16 mouse cellular contexts compared by ENCODE assay signal in genomic region chr3:88209306-88209705, GRCm38 (mm10). TPM values are rescaled to one million over a fixed set of nuclear protein-coding genes. Genes with fewer than 3 reads are reported as not detected.
DNase-seq lines count a peak whose midpoint lies in the region; ATAC-seq lines count a peak whose summit lies in the region.
"Had no signal": no experiment of that assay in that cellular context is flagged by ENCODE, and none has a peak within 500 bp of the region (broad histone marks: within the 10 kb centered on the region; RNA-seq: fewer than 3 reads in every experiment).

No protein-coding gene starts in this region.

- ATAC-seq in hindbrain, embryonic 15.5 days (ENCODE audit: low FRiP score, low read depth): no peak
- no peak for ATAC-seq in neural tube, embryonic 14.5 days (ENCODE audit: low read depth)

- H3K27ac ChIP-seq in forebrain, embryonic 10.5 days: peak overlapping the region; percentile 98
- H3K27ac ChIP-seq in hindbrain, embryonic 15.5 days (replicated peaks): peak overlapping the region; percentile 96
- peak overlapping the region; percentile 99 for H3K27ac ChIP-seq in neural tube, embryonic 14.5 days (ENCODE audit: low read depth, low read length)
- H3K27ac ChIP-seq: kidney, postnatal 0 days; liver, embryonic 14.5 days had no signal

- H3K36me3 ChIP-seq in forebrain, embryonic 10.5 days (replicated peaks): peaks cover 28% of the 10 kb centered on the region
- H3K36me3 ChIP-seq in hindbrain, embryonic 15.5 days: no peaks in the 10 kb centered on the region
- H3K36me3 ChIP-seq in neural tube, embryonic 14.5 days (ENCODE audit: control insufficient read depth, insufficient read depth, low read length): no peaks in the 10 kb centered on the region

- peaks cover 100% of the 10 kb centered on the region for H3K27me3 ChIP-seq in forebrain, embryonic 10.5 days (ENCODE audit: poor library complexity, severe bottlenecking)
- H3K27me3 ChIP-seq in hindbrain, embryonic 15.5 days: no peaks in the 10 kb centered on the region
- no peaks in the 10 kb centered on the region for H3K27me3 ChIP-seq in neural tube, embryonic 14.5 days (ENCODE audit: control insufficient read depth, insufficient read depth, low read length)

- H3K9me3 ChIP-seq in forebrain, embryonic 10.5 days: no peaks in the 10 kb centered on the region
- H3K9me3 ChIP-seq in hindbrain, embryonic 15.5 days: no peaks in the 10 kb centered on the region
- no peaks in the 10 kb centered on the region for H3K9me3 ChIP-seq in neural tube, embryonic 14.5 days (ENCODE audit: control insufficient read depth, low read length)

- H3K4me3 ChIP-seq in forebrain, embryonic 10.5 days: peak overlapping the region; percentile 78
- peak overlapping the region; percentile 53 for H3K4me3 ChIP-seq in hindbrain, embryonic 15.5 days
- peak overlapping the region; percentile 63 for H3K4me3 ChIP-seq in neural tube, embryonic 14.5 days (ENCODE audit: low read depth, low read length)

- peak; percentile 18 to 28 for DNase-seq in layer of hippocampus, postnatal 10 days (ENCODE audit: low spot score in 2 of 2)
- DNase-seq in layer of hippocampus, adult 9-11 months: no peak
- DNase-seq in forebrain, embryonic 10.5 days (ENCODE audit: extremely low spot score, low spot score): no peak
- DNase-seq in spleen, postnatal 10 days (ENCODE audit: low spot score in 2 of 2): no peak
- no peak for DNase-seq in urinary bladder, postnatal 14 days (ENCODE audit: low spot score)
- DNase-seq in urinary bladder, postnatal 10 days (ENCODE audit: low spot score): no peak
- DNase-seq: B cell, adult 2 months; heart, adult 18-20 months had no signal

- H3K9ac ChIP-seq in hindbrain, embryonic 15.5 days: peak overlapping the region; percentile 64
- peak overlapping the region; percentile 95 for H3K9ac ChIP-seq in neural tube, embryonic 14.5 days (replicated peaks; ENCODE audit: low read depth, low read length)
- H3K9ac ChIP-seq: liver, embryonic 14.5 days had no signal

- H3K4me2 ChIP-seq in hindbrain, embryonic 15.5 days: peak overlapping the region; percentile 91
- peak overlapping the region; percentile 93 for H3K4me2 ChIP-seq in neural tube, embryonic 14.5 days (ENCODE audit: low read depth, low read length)

- 0% methylated on average over 6 of the region's 6 CpGs for WGBS in forebrain, embryonic 10.5 days
- 0% methylated on average over 6 of the region's 6 CpGs for WGBS in hindbrain, embryonic 15.5 days
- 0% methylated on average over 6 of the region's 6 CpGs for WGBS in neural tube, embryonic 14.5 days

- H3K4me1 ChIP-seq in forebrain, embryonic 10.5 days: peaks cover 99% of the 10 kb centered on the region
- peaks cover 59% of the 10 kb centered on the region for H3K4me1 ChIP-seq in hindbrain, embryonic 15.5 days (replicated peaks)
- peaks cover 56% of the 10 kb centered on the region for H3K4me1 ChIP-seq in neural tube, embryonic 14.5 days (ENCODE audit: control insufficient read depth, insufficient read depth, low read length)

RNA-seq across cellular contexts. Expression of gene Rhbg, which starts 45.2 kb away (rescaled TPM):
- under 1 TPM in 1 of 2 experiments, not detected in 1; 0.25 TPM for total RNA-seq in layer of hippocampus, postnatal 10 days (2021)
- 0.37 and 0.38 TPM in 2 replicates for polyA plus RNA-seq in forebrain, embryonic 10.5 days (2016; fragmentation: Nextera tagmentation; extraction: Ambion mirVana)
- 0.55 and 0.60 TPM in 2 replicates for polyA plus RNA-seq in hindbrain, embryonic 15.5 days (2015; fragmentation: Nextera tagmentation; extraction: Ambion mirVana)
- polyA plus RNA-seq in neural tube, embryonic 14.5 days (2014; fragmentation: Nextera tagmentation; extraction: Ambion mirVana): 0.51 and 0.85 TPM in 2 replicates
- total RNA-seq: hematopoietic stem cell, adult 5-6 weeks; left cerebral cortex, postnatal 25 days; megakaryocyte progenitor cell, adult 5-6 weeks; MEL had no signal

Comparison
In these comparisons a context has a peak if more than half of its experiments do, and no peak if none do; other contexts are left out.
1. DNase-seq: peak in layer of hippocampus, postnatal 10 days (2 of 2); none in layer of hippocampus, adult 9-11 months (single experiment), forebrain, embryonic 10.5 days (single experiment), spleen, postnatal 10 days (0 of 2), urinary bladder, postnatal 14 days (single experiment) and urinary bladder, postnatal 10 days (single experiment).
2. Peak in every context shown above with its lines, with median percentiles within 50 percentile points of each other: H3K27ac ChIP-seq and H3K4me3 ChIP-seq.